Comparison of ENCODE assay signal across 17 mouse cellular contexts in the genomic region with DNA sequence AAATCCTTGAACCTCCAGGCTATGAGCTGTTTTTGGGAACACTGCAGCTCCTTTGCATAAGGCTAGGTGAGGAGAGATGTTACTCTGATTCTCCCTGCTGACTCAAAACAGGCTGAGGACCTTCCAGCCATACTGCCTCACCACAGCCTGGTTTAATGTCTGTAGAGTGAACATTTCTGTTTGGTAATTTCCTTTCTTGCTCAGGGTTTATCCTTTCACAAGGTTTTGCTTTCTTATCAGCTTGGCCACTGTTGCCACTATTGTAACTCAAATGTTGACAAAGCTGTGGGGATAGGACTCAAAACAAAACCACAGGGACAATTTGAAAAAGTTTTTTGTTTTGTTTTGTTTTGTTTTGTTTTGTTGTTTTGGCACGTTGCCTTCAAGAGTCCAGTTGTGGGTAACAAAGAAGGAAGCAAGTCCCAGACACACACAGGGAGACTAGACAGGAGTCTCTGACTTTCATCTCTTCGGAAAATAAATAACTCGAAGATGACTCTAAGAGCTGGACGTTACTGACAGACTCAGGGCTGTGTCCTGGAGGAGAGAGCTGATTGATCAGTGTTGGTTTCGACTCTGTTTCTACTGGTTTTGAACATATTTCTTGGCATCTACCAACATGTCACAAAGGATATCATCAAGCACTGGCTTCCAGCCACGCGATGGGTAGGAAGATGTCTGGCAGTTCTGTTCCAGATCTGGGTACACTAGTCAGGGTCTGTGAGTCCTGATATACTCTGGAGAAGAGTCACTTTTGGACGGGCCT.
DNase-seq lines count a peak whose midpoint lies in the region; ATAC-seq and TF ChIP-seq lines count a peak whose summit lies in the region.
"Had no signal": no experiment of that assay in that cellular context is flagged by ENCODE, and none has a peak within 500 bp of the region (broad histone marks: within the 10 kb centered on the region; RNA-seq: fewer than 3 reads in every experiment).

No protein-coding gene starts in this region.

- no peak for TF ChIP-seq CTCF in lung, embryonic 14.5 days (IDR thresholded peaks at IDR 0.05; ENCODE audit: low read depth)

- no peak for ATAC-seq in heart, embryonic 11.5 days (replicated peaks; ENCODE audit: insufficient number of reproducible peaks, low FRiP score, low TSS enrichment)
- ATAC-seq in lung, embryonic 14.5 days (ENCODE audit: insufficient read depth), result peak; percentile 24; the same call in 1 of the 2 replicates
- ATAC-seq in lung, embryonic 15.5 days (ENCODE audit: borderline replicate concordance, extremely low read depth, low FRiP score, low TSS enrichment), result peak; percentile 23; the same call in 1 of the 2 replicates
- ATAC-seq in monocyte, adult 5-6 weeks (replicated peaks; ENCODE audit: insufficient number of reproducible peaks, low FRiP score, low TSS enrichment, poor library complexity, severe bottlenecking), result no peak
- ATAC-seq: forebrain, embryonic 15.5 days; hindbrain, postnatal 0 days; liver, postnatal 0 days; midbrain, embryonic 13.5 days had no signal

- no peaks in the 10 kb centered on the region for H3K27me3 ChIP-seq in heart, embryonic 11.5 days (ENCODE audit: control insufficient read depth, insufficient read depth, low read length)
- H3K27me3 ChIP-seq in lung, embryonic 14.5 days (ENCODE audit: insufficient read depth, low read length), result no peaks in the 10 kb centered on the region
- no peaks in the 10 kb centered on the region for H3K27me3 ChIP-seq in lung, embryonic 15.5 days
- H3K27me3 ChIP-seq: forebrain, embryonic 15.5 days; limb, embryonic 13.5 days; midbrain, embryonic 13.5 days had no signal

- no peaks in the 10 kb centered on the region; the same call in 1 of the 2 replicates for H3K9me3 ChIP-seq in heart, embryonic 11.5 days (replicated peaks; ENCODE audit: control insufficient read depth, low read length)
- H3K9me3 ChIP-seq in lung, embryonic 14.5 days (ENCODE audit: low read depth, low read length), result no peaks in the 10 kb centered on the region
- H3K9me3 ChIP-seq in lung, embryonic 15.5 days, result no peaks in the 10 kb centered on the region
- H3K9me3 ChIP-seq: forebrain, embryonic 15.5 days; limb, embryonic 13.5 days; midbrain, embryonic 13.5 days had no signal

- H3K4me1 ChIP-seq in heart, embryonic 11.5 days (ENCODE audit: control insufficient read depth, insufficient read depth, low read length), result no peaks in the 10 kb centered on the region
- 0 out of 2 replicates have a peak, but pooled peaks cover 3% of the 10 kb centered on the region for H3K4me1 ChIP-seq in lung, embryonic 14.5 days (ENCODE audit: insufficient read depth)
- peaks cover 10% of the 10 kb centered on the region for H3K4me1 ChIP-seq in lung, embryonic 15.5 days
- H3K4me1 ChIP-seq: forebrain, embryonic 15.5 days; limb, embryonic 13.5 days; midbrain, embryonic 13.5 days had no signal

- H3K36me3 ChIP-seq in heart, embryonic 11.5 days (ENCODE audit: control insufficient read depth, insufficient read depth, low read length), result no peaks in the 10 kb centered on the region
- H3K36me3 ChIP-seq in lung, embryonic 14.5 days (ENCODE audit: insufficient read depth), result no peaks in the 10 kb centered on the region
- no peaks in the 10 kb centered on the region for H3K36me3 ChIP-seq in lung, embryonic 15.5 days
- H3K36me3 ChIP-seq: forebrain, embryonic 15.5 days; limb, embryonic 13.5 days; midbrain, embryonic 13.5 days had no signal

- WGBS in heart, embryonic 11.5 days (ENCODE audit: insufficient replicate concordance), result 61% methylated on average over 8 of the region's 8 CpGs
- WGBS in lung, embryonic 14.5 days, result 50% methylated on average over 8 of the region's 8 CpGs
- 53% methylated on average over 8 of the region's 8 CpGs for WGBS in lung, embryonic 15.5 days

- H3K27ac ChIP-seq in heart, embryonic 11.5 days (ENCODE audit: low read depth, low read length), result no peak overlapping the region
- H3K27ac ChIP-seq in lung, embryonic 14.5 days (ENCODE audit: low read depth), result no peak overlapping the region
- H3K27ac ChIP-seq in lung, embryonic 15.5 days, result no peak overlapping the region
- H3K27ac ChIP-seq: forebrain, embryonic 15.5 days; hindbrain, postnatal 0 days; limb, embryonic 13.5 days; midbrain, embryonic 13.5 days had no signal

- peak; percentile 41 for DNase-seq in heart, adult 8-10 months (ENCODE audit: low spot score)
- no peak for DNase-seq in lung, embryonic 14.5 days
- DNase-seq in lung, adult 18-20 months, result no peak
- no peak for DNase-seq in urinary bladder, postnatal 36 days (ENCODE audit: low spot score in 2 of 2)
- DNase-seq: cerebellum, adult 8-10 months; gastrocnemius, postnatal 10 days; kidney, adult 8-10 months; liver, postnatal 0 days; right cerebral cortex, postnatal 25 days; thymus, adult 2 months had no signal

- no peak overlapping the region for H3K4me3 ChIP-seq in heart, embryonic 11.5 days (ENCODE audit: low read depth, low read length)
- H3K4me3 ChIP-seq in lung, embryonic 14.5 days (ENCODE audit: low read depth, low read length), result no peak overlapping the region
- no peak overlapping the region for H3K4me3 ChIP-seq in lung, embryonic 15.5 days
- H3K4me3 ChIP-seq: forebrain, embryonic 15.5 days; limb, embryonic 13.5 days; midbrain, embryonic 13.5 days had no signal

- no peak overlapping the region for H3K4me2 ChIP-seq in heart, embryonic 11.5 days
- H3K4me2 ChIP-seq in lung, embryonic 14.5 days, result no peak overlapping the region
- H3K4me2 ChIP-seq in lung, embryonic 15.5 days, result no peak overlapping the region
- H3K4me2 ChIP-seq: forebrain, embryonic 15.5 days; limb, embryonic 13.5 days; midbrain, embryonic 13.5 days had no signal

- no peak overlapping the region for H3K9ac ChIP-seq in heart, embryonic 11.5 days (ENCODE audit: low read depth, low read length)
- H3K9ac ChIP-seq in lung, embryonic 14.5 days, result no peak overlapping the region
- no peak overlapping the region for H3K9ac ChIP-seq in lung, embryonic 15.5 days
- H3K9ac ChIP-seq: forebrain, embryonic 15.5 days; limb, embryonic 13.5 days; liver, postnatal 0 days; midbrain, embryonic 13.5 days had no signal

Comparison
In these comparisons a context has a peak if more than half of its experiments do, and no peak if none do; other contexts are left out.
1. ATAC-seq: peak in lung, embryonic 14.5 days (single experiment) and lung, embryonic 15.5 days (single experiment); none in heart, embryonic 11.5 days (single experiment) and monocyte, adult 5-6 weeks (single experiment).